Mouse (Mus musculus) neutrophil, adult 5-6 weeks (primary cell): ENCODE data around the gene Mnt. TPM values are rescaled to one million over a fixed set of nuclear protein-coding genes. Genes with fewer than 3 reads are reported as not detected.
"Not testable (repeated sequence)": the region's sequence is repeated elsewhere in the genome, so short reads cannot be mapped to it uniquely, and the experiment has no call there.

ENCODE experiments used
- ATAC-seq: fragments of 151-379, 151-347 bp; 2 replicates; pipeline ENCODE4 v1.8.0; 2017; ENCODE audit warnings: mild to moderate bottlenecking, moderate TSS enrichment; ENCODE audit not compliant: insufficient number of reproducible peaks, poor library complexity, low FRiP score, severe bottlenecking; ENCODE audit errors: extremely low read depth
- total RNA-seq: library from RNA; stranded (forward); fragments of 200-1000 nt; gene quantifications from 2 replicates; pipeline ENCODE4 v1.2.3, GENCODE M21; 2017

Mnt gene
- total RNA-seq, result 19.8 and 32.4 TPM in 2 replicates

DNA sequence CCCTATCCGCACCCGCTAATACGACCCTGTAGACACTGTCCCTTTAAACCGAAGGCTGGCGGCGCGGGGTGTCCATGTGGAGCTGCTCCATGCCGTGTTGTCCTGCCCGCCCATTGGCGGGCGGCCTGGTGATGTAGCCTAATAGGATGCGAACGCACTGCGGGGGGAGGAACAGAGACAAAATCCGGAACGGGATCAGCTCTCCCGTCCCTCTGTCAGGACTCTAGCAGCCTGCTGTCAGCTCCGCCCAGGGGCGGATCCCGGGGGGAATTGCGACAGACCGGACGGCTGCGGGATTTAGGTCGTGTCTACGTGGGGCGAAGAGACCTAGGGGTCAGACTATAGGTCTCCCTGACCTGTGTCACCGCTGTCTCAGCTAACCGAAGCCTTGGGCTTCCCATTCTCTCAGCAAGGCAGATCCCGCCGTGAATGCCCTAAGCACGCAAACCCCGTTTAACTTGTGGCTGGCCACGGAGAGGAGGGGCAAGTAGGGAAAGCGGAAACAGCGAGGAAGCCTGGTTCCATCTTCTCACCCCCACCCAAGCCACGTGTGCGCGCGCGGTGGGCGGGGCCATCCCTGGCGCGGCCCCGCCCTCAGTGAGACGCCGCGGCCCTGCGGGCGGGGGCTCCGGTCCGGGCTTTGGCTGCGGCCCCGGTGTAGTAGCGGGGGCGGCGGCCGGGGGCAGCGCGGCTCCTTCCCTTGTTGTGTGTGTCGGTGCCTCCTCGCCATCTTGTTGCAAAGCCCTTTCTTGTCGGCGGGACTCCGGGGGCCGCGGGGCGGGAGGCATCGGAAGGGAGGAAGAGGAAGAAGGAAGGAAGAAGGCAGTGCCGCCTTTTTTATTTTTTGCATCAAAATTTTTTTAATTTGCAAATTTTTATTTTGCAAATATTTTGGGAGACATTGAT, at the start of gene Mnt:
TSS of gene Mnt (plus strand) at position 665 of the 906 bp plus-strand sequence.
- ATAC-seq, result peak; percentile 47

DNA sequence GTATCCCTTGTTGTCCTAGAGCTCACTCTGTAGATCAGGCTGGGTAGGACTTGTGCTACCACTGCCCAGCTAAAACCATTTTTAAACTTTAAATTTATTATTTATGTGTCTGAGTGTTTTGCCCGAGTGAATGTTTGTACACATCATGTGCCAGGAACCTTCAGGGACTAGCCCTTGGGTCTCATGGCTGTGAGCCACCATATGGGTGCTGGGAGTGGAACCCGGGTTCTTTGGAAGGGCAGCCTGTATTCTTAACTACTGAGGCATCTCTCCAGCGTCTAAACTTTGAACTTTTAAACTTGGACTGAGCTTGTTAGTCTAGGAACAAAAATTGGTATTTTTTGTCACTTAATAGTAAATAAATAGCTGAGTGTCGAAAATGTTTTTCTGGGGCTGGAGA, 37.8 kb upstream of the Mnt start:
- no peak for ATAC-seq

DNA sequence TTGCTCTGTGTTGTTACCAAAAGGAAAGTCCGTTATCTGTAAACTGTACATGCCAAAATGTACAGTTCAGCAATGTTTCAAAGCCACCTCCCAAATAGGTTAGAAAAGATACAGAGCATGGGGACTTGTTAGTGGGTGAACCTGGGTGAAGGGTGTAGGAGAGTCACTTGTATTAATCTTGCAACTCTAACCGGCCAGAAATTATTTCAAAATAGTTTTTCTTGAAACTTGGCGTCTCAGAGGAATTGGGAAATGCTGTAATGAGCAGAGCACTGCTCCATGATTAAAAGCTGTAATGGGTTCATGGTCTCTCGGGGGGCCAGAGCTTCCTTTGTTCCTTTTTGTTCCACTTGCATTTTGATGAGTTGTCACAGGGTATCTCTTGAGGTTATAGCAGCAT, 30.1 kb upstream of the Mnt start:
- ATAC-seq, result no peak

DNA sequence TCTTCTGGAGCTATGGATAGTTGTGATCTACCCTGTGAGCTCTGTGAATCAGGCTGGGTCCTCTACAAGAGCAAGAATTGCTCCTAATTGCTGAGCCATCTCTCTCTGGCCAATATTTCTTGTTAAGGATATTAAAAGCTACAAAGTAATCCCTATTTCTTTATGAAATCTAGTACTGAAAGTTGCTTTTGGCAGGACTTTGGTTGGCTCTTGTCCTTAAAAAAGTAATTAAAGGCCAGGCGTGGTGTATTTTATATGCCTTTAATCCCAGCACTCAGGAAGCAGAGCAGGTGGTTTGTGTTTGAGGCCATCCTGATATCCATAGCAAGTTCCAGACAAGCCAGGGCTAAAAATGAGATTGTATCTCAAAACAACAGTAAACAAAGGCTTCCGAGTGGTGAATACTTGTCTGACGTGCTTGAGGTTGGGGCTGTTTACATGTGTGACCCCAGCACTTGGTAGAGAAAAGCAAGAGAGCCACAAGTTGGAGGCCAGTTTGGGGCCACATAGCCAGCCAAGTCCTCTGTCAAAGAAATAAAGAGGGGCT, 26.6 kb upstream of the Mnt start:
- ATAC-seq, result no peak

DNA sequence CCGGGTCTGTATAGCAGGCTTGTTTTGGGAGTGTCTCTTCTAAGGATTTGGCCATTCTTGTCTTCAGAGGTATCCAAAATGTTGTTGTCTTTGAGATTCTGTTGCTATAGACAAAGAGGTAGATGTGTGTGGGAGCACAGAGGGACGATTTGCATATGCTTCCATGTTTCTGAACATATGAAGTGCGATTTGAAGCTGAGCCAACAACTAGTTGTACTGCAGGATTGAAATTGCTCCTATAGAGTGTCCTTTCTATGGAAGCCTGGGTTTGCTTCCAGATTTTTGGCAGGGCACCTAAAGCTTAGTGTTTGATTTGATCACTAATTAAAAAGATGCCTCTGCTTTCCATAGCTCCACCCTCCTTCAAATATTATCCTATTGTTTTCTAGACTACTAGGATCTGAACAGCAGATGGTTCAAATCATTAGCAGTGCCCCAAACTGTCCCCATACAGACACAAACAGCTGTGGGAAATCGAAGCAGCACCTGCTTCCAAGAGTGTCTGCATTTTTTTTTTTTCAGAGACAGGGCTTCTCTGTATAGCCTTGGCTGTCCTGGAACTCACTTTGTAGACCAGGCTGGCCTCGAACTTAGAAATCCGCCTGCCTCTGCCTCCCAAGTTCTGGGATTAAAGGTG, 23.4 kb upstream of the Mnt start:
- no peak for ATAC-seq

DNA sequence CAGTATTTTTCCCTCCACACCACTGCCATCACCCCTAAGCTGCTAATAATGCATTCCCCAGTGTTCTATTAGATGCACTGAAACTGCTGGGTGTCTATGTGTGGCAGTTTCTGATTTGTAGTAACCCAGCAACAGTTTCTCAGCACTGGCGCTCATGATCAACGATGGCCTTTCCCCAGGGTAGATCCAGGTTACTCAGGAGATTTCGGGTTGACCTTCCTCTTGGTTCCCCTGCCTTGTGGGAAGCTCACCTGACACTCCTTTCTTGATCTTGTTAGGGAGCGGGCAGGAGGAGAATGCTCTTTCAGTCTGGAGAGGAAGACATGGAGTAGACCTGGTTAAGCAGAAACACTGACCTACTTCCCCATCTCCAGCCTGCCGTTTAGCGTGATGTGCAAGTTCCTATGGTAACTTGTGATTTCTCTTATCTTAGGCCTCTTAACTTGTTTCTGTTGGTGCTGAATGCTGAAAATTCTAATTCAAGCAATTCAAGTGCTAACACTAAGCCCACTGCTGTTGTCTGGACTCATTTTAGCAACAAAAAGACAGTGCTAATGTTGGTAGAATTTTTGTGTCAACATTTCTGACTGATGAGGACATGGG, 22.4 kb upstream of the Mnt start:
- no peak for ATAC-seq

DNA sequence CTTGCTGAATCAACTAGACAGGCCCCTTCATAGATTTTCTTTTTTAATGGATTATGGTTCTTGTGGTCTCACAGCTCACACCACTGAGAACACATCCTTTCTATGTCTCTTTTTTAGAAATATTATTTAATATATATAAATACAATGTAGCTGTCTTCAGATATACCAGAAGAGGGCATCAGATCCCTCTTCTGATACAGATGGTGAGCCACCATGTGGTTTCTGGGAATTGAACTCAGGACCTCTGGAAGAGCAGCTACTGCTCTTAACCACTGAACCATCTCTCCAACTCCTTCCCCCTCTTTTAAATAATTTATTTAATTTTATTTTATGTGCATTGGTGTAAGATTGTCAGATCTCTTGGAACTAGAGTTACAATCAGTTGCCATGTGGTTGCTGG, 20.6 kb upstream of the Mnt start:
- ATAC-seq, result no peak

DNA sequence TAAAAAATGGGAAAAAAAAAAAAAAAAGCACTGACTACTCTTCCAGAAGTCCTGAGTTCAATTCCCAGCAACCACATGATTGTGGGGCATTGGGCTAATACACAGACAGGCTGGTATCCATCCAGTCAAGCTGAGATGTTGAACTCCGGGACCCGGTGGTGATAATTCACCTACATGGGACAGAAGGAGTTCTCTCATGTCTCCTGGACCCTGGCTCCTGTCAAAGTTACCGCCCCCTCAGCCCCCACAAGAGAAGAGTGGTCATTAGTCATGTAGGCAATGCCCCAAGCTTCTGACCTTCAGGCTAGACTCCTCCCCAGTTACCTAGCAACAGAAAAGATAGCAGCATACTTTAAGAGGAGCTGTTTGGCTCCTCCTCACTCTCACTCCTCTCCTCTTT, 19.7 kb upstream of the Mnt start:
- ATAC-seq, result not testable (repeated sequence)

DNA sequence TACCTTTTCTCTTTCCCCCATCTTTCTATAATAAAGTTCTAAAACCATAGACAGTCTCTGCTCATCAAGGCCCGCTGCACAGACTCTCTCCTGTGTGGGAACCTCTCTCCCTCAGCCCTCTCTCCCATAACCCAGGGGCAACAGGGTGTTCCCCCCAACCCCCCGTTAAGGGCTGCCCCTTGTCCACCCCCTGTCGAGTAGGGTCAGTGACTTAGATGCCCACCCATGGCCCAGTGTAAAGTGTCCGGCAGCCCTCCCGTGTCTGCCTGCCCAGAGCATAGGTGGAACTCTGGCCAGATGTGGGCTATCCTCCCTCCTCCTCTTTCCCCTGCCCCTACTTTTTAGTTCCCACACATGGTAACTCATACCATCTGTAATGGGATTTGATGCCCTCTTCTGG, 19.2 kb upstream of the Mnt start:
- ATAC-seq, result no peak

DNA sequence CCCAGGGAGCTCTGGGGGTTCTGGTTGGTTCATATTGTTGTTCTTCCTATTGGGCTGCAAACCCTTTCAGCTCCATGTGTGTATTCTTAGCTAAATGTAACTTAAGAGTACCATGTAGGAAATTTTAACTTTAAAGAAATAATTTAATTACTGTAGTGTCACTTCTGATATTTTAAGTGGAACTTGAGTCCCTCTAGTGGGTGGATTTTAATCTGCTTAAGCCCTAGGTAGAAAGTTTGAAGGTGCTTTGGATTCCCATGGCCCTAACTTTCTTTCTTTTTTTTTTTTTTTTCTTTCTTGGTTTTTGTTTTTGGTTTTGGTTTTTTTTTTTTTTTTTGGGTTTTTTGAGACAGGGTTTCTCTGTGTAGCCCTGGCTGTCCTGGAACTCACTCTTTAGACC, 14.9 kb upstream of the Mnt start:
- ATAC-seq, result no peak

DNA sequence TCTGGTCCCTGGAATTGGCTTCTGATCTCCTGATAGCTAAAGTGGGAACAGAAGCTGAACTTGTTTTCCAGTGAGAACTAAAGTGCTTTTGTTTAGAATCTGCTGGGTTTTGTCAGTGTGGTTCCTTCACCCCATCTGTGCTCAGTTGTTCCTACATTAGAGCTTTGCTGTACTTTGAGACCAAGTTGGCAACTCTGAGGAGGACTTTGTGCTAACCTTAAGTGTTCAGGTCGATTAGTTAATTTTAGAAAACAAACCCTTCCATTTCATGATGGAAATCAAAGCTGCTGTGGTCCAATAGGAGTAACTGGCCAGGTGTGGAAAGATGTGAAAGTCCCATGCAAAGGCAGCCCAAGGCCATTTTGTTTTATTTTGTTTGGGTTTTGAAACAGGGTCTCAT, 9.8 kb upstream of the Mnt start:
- ATAC-seq, result no peak

DNA sequence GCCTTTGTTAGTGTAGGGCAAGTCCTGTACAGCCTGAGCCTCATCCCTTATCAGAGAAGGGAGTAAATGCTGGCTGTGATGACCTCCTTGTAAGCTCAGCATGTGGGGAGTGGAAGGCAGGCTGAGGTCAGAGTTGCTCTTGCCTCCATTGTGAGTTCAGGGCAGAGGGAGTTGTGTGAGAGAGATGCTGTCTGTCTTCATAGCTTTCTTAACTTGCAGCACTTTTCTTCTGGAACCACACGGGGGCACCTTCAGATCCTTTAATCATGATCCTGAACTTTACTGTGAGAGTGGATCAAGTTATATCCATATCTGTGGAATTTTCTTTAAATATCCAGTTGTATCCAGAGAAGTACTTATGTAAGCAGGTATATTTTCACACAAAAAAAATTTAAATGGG, 9.3 kb upstream of the Mnt start:
- no peak for ATAC-seq

DNA sequence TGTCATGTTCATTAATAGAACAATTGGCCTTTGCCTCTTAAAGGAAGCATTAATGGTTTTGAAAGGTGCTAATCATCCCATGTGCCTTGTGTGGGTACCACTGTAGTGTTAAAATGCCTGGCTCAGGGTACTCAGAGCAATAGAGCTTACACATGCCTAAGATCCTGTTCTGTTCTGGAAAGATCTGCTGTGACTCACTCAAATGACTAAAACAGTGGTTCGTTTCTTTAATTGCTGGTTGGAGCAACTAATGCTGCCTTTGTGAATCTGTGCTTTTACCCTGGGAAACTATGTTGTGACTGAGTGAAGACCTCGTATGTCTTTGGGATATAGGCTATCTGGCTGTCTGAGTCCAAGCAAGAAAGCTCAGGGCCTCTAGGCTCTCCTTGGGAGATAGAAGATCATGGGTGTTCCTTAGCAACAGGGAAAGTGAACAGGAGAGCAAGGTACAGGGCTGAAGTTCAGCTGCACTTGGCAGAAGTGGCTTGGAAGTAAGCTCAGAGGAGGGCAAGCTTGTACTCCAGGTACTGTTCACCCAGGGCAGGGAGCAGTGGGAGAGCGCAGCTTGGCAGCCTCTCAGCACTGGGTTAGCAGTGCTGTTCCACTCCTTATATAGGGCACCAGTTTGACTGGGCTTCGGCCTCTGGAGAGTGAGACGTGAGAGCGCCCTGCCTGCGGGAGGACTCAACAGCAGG, 7.8 kb upstream of the Mnt start:
- ATAC-seq, result no peak

DNA sequence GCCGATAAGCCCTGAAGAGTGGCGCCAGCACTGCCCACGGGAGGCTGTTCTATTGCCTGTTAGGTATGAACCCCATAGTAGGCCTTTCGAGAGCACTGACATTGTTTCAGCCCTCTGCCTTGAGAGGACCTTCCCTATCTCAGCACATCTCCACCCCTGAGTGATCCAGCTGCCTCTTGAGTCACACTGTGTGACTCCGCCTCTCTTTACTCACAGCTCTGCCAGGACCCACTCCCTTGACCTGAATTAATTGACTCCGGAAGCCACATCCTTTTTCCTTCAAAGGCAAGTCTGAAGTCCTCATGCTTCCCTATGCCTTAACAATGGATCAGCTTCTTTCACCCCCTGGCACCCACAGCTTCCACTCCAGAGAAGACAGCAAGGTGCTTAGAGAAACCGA, 4.6 kb upstream of the Mnt start:
- no peak for ATAC-seq

DNA sequence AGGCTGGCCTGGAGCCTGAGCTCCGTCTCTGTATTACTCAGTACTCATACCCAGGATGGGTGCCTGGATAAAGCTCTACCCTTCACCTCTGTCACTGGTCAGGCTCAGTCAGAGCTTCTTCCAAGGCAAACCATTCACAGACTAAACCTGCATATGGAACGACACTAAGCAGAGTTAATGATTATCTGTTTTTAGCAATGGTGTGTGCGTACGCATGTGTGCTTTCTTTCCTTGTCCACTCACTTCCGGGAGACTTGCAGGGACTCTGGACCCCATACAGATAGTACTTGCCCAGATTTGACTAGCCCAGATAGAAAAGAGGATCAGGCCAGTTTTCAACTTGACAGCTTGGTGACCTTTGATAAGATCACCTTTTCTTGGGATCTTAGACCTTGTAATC, 4.0 kb upstream of the Mnt start:
- ATAC-seq, result no peak

DNA sequence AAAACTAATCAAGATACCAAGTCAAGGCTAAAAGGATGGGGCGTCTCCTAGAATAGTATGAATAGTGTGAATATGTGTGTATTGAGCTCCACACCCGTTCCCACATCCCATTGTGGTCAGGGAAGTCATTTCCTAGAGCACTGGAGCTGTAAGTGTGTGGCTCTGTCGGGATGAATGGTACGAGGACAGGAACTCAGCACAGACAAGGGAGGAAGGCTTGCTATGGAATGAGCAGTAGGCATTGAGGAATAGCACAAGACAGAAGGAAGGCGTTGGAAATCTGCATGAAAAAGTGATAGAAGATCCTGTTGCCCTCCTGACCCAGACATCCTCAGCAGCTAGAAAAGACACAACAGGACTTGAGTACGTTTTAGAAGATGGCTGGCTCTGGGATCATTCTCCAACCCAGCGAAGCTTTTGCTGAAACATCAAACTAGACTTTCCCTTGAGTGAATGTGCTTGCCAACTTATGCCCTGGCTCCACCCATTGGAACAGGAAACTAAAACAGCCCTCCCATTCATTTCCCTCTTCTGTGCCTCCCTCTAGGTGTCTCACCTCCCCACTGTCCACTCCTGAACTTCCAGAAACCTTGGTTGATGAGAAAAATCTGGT, 2.8 kb upstream of the Mnt start:
- no peak for ATAC-seq

DNA sequence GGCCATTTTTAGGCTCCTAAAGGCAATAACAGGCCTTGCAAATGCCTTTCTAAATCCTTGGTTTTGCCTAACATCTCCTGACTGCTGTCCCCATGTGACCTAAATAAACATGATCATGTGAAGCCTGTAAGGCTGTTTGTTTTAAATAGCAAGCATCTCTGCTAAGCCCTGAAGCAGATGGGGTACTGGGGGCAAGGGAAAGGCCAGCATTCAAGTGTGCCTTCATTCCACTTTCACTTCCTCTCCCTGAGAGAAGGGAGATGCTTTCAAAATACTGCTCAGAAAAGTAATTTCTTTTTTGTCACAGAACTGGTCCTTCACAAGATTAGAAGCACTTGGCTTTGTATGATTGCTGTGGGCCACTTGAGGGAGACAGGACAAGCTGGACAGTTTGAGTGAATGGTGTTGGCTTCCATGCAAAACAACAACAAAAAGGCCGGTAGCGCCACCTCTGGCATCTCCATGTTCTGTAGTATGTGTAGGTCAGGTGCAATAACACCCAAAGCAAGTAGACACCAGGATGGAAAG, 2.3 kb upstream of the Mnt start:
- ATAC-seq, result no peak

DNA sequence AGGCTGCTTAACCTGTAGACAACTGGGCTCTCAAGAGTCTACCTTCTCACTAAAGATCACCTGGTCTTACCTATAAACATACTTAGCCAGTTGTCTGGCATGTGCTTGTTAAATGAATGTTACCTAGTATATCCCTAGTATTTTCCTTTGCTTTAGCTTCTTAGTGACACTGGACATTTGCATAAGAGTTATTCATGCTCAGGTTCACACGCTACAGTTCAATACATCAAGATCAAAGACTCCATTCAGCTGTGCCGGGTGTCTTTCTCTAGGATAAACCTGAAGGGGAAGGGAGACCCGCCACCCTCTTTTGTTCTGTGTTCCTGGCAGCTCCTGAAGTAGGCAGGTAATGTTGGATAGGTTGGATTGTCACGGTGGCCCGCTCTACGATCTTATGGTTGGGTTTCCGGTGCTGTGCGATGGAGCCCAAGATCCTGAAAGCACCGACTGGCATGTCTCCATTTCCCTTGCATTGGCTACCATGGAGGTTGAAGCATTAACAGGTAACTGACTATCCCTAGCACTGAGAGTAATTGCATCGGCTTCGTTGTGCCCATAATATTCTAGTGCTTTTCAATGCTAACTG, 1.7 kb upstream of the Mnt start:
- no peak for ATAC-seq
